16 mouse cellular contexts compared by ENCODE assay signal in the genomic region with DNA sequence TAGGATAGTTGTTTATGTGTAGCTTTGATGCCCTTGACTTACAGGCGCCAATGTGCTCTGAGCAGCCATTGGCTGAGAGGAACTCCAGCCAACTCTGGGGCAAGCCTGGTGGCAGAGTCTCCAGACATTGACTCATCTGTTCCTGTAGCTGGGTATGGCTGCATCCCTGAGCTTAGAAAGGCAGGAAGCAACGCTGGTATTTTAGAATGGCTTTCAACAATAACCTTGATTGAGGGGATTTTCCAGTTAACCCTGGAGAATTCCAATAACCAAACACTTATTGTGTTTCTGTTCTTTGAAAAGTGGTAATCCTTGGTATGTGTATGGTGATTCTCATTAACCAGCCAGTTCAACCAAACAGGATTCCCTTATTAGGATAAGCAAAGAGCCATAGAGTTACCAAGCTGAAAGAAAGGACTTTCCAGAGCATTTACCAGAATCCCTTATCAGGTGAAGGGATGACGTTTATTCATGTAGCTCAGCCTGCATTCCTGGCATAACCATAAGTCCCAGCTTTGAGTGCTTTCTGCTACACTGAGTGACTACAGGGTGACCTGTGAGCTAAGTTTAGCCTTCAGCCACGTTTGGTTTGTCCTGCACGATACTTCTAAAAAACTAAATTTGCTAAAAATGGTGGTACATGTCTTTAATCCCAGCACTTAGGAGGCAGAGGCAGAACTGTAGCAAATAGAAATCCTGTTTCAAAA. TPM values are rescaled to one million over a fixed set of nuclear protein-coding genes. Genes with fewer than 3 reads are reported as not detected.
A peak's percentile ranks its signal among the peaks of the same experiment; 100 is the strongest.
DNase-seq lines count a peak whose midpoint lies in the region; ATAC-seq and TF ChIP-seq lines count a peak whose summit lies in the region.
"Had no signal": no experiment of that assay in that cellular context is flagged by ENCODE, and none has a peak within 500 bp of the region (broad histone marks: within the 10 kb centered on the region; RNA-seq: fewer than 3 reads in every experiment).

No protein-coding gene starts in this region.

- in situ Hi-C loops in Patski (cut with MboI; ENCODE audit: low pct_unique_long_range_greater_than_20kb): loop anchor here (10.0 to 25.0 kb wide), 2 partner anchors 747 to 944 kb away; no protein-coding TSS in a partner anchor

- TF ChIP-seq CTCF in gastrocnemius, adult 2 months (IDR thresholded peaks at IDR 0.05): no peak
- TF ChIP-seq CTCF in Patski (IDR thresholded peaks at IDR 0.05): no peak

- no peak for TF ChIP-seq POLR2A in myocyte (IDR thresholded peaks at IDR 0.05; ENCODE audit: insufficient read length, low read depth)

- 74% methylated on average over 5 of the region's 5 CpGs for WGBS in kidney, embryonic 15.5 days

- H3K4me1 ChIP-seq in kidney, embryonic 15.5 days: peaks cover 44% of the 10 kb centered on the region

- H3K4me3 ChIP-seq in gastrocnemius, adult 2 months: no peak overlapping the region
- H3K4me3 ChIP-seq in kidney, embryonic 15.5 days (replicated peaks): no peak overlapping the region
- H3K4me3 ChIP-seq in myocyte: no peak overlapping the region
- H3K4me3 ChIP-seq: liver, embryonic 15.5 days; midbrain, embryonic 13.5 days; neural tube, embryonic 15.5 days had no signal

- POLR2A ChIA-PET in Patski (lab: Charles Lee): interaction anchor here (0.7 to 4.8 kb wide), 8 partner anchors 9 to 570 kb away, joined by 3 to 22 read pairs (median 6); a partner anchor contains a TSS

- no peaks in the 10 kb centered on the region for H3K27me3 ChIP-seq in kidney, embryonic 15.5 days
- no peaks in the 10 kb centered on the region for H3K27me3 ChIP-seq in Patski
- no peaks in the 10 kb centered on the region for H3K27me3 ChIP-seq in myocyte (ENCODE audit: control insufficient read depth, insufficient read depth, insufficient read length)
- H3K27me3 ChIP-seq: liver, embryonic 15.5 days; midbrain, embryonic 13.5 days; neural tube, embryonic 15.5 days had no signal

- H3K9ac ChIP-seq in kidney, embryonic 15.5 days: no peak overlapping the region
- H3K9ac ChIP-seq: liver, embryonic 15.5 days; midbrain, embryonic 13.5 days; neural tube, embryonic 15.5 days had no signal

- intact Hi-C loops in gastrocnemius, adult 2 months (cut with DNase I): no loop called here
- intact Hi-C loops in gastrocnemius, postnatal 36 days (cut with DNase I): loop anchor here (5.0 kb wide), 1 partner anchor 49 kb away; no protein-coding TSS in a partner anchor

- H3K27ac ChIP-seq in gastrocnemius, adult 2 months: 0 out of 2 replicates have a peak overlapping the region, but pooled peaks have one; percentile 6
- H3K27ac ChIP-seq in kidney, embryonic 15.5 days: 0 out of 2 replicates have a peak overlapping the region, but pooled peaks have one; percentile 30
- H3K27ac ChIP-seq: liver, embryonic 15.5 days; midbrain, embryonic 13.5 days; neural tube, embryonic 15.5 days had no signal

- no peak overlapping the region for H3ac ChIP-seq in myocyte (ENCODE audit: control insufficient read depth, insufficient read length)

- H3K4me2 ChIP-seq in kidney, embryonic 15.5 days: no peak overlapping the region
- H3K4me2 ChIP-seq in myocyte (ENCODE audit: low read depth): peak overlapping the region; percentile 14
- H3K4me2 ChIP-seq: liver, embryonic 15.5 days; midbrain, embryonic 13.5 days; neural tube, embryonic 15.5 days had no signal

- H3K36me3 ChIP-seq in kidney, embryonic 15.5 days: no peaks in the 10 kb centered on the region
- no peaks in the 10 kb centered on the region for H3K36me3 ChIP-seq in myocyte (ENCODE audit: control insufficient read depth, insufficient read depth)
- H3K36me3 ChIP-seq: liver, embryonic 15.5 days; neural tube, embryonic 15.5 days had no signal

- no peaks in the 10 kb centered on the region for H3K9me3 ChIP-seq in kidney, embryonic 15.5 days (replicated peaks)
- H3K9me3 ChIP-seq: liver, embryonic 15.5 days; midbrain, embryonic 13.5 days; neural tube, embryonic 15.5 days had no signal

- no peak for ATAC-seq in kidney, embryonic 15.5 days (replicated peaks; ENCODE audit: low FRiP score)
- peak; percentile 58 for ATAC-seq in Patski
- ATAC-seq: forebrain, embryonic 16.5 days; midbrain, embryonic 13.5 days had no signal

- no peak for DNase-seq in gastrocnemius, adult 2 months
- DNase-seq in gastrocnemius, postnatal 36 days: no peak
- no peak for DNase-seq in kidney, postnatal 25 days
- DNase-seq in Patski (ENCODE audit: low read depth, low spot score): peak; percentile 96
- no peak for DNase-seq in layer of hippocampus, postnatal 36 days
- DNase-seq: cerebellum, adult 8-10 months; kidney, adult 18-20 months; kidney, postnatal 14 days; layer of hippocampus, adult 9-11 months; thymus, postnatal 14 days had no signal

- no peaks in the 10 kb centered on the region for H3K79me2 ChIP-seq in myocyte (ENCODE audit: control insufficient read depth, insufficient read depth)

- CTCF ChIA-PET in Patski (lab: Charles Lee): interaction anchor here (1.1 to 8.1 kb wide), 15 partner anchors 9 to 901 kb away, joined by 3 to 83 read pairs (median 4); no protein-coding TSS in a partner anchor

TF ChIP-seq in myocyte, 11 proteins besides CTCF, POLR2A, EP300 and RAD21:
- TF ChIP-seq MAX (IDR thresholded peaks at IDR 0.05; ENCODE audit: low read depth): no peak
- TF ChIP-seq E2F4 (IDR thresholded peaks at IDR 0.05; ENCODE audit: insufficient read depth): no peak
- no peak for TF ChIP-seq CEBPB (IDR thresholded peaks at IDR 0.05; ENCODE audit: insufficient read depth, poor library complexity, severe bottlenecking)
- TF ChIP-seq TCF12 (IDR thresholded peaks at IDR 0.05; ENCODE audit: insufficient read depth, poor library complexity, severe bottlenecking): no peak
- no peak for TF ChIP-seq REST (IDR thresholded peaks at IDR 0.05; ENCODE audit: insufficient read depth, insufficient read length)
- TF ChIP-seq TCF3 (IDR thresholded peaks at IDR 0.05; ENCODE audit: insufficient read length, low read depth): no peak
- no peak for TF ChIP-seq SRF (IDR thresholded peaks at IDR 0.05; ENCODE audit: control insufficient read depth, insufficient read length, low read depth)
- TF ChIP-seq POLR2AphosphoS2 (IDR thresholded peaks at IDR 0.05; ENCODE audit: insufficient read length, low read depth): no peak
TF ChIP-seq in myocyte: peak in this region for 0.

RNA-seq across cellular contexts. Expression of a gene that starts 28.6 kb away (rescaled TPM):
- 100 to 1,000 TPM; 221 to 296 TPM for total RNA-seq in gastrocnemius, adult 2 months (2021)
- 100 to 1,000 TPM; 233 to 261 TPM for total RNA-seq in gastrocnemius, postnatal 36 days (2021)
- polyA plus RNA-seq in kidney, embryonic 15.5 days (2015; fragmentation: Nextera tagmentation; extraction: Ambion mirVana): 272 and 284 TPM in 2 replicates
- polyA plus RNA-seq in Patski (2021): 243 TPM
- 241 TPM for polyA plus RNA-seq in myocyte (2012; fragmentation: generic; extraction: Trizol)
- total RNA-seq in layer of hippocampus, postnatal 36 days (2021): 100 to 1,000 TPM; 101 to 104 TPM

RNA-seq across cellular contexts. Expression of a gene that starts 40.5 kb away (rescaled TPM):
- total RNA-seq in gastrocnemius, adult 2 months (2021): 10 to 100 TPM in 1 of 2 experiments, 1 to 10 TPM in 1; 9.6 to 12.5 TPM
- 10 to 100 TPM in 1 of 2 experiments, 1 to 10 TPM in 1; 9.0 to 10.3 TPM for total RNA-seq in gastrocnemius, postnatal 36 days (2021)
- polyA plus RNA-seq in kidney, embryonic 15.5 days (2015; fragmentation: Nextera tagmentation; extraction: Ambion mirVana): 24.7 and 28.9 TPM in 2 replicates
- polyA plus RNA-seq in Patski (2021) (25.7 TPM), myocyte (2012; fragmentation: generic; extraction: Trizol) (10.0 TPM)
- 10 to 100 TPM; 17.7 to 19.5 TPM for total RNA-seq in layer of hippocampus, postnatal 36 days (2021)

RNA-seq across cellular contexts. Expression of a gene that starts 41.3 kb away (rescaled TPM):
- 10 to 100 TPM; 20.5 to 25.7 TPM for total RNA-seq in gastrocnemius, adult 2 months (2021)
- total RNA-seq in gastrocnemius, postnatal 36 days (2021): 10 to 100 TPM; 20.4 to 20.7 TPM
- polyA plus RNA-seq in kidney, embryonic 15.5 days (2015; fragmentation: Nextera tagmentation; extraction: Ambion mirVana): 36.7 and 38.9 TPM in 2 replicates
- 45.8 TPM for polyA plus RNA-seq in Patski (2021)
- polyA plus RNA-seq in myocyte (2012; fragmentation: generic; extraction: Trizol): 15.9 TPM
- 10 to 100 TPM; 55.7 to 57.1 TPM for total RNA-seq in layer of hippocampus, postnatal 36 days (2021)
